Mouse (Mus musculus) kidney, postnatal 0 days (tissue): ENCODE data around the gene Ppfibp2. TPM values are rescaled to one million over a fixed set of nuclear protein-coding genes. Genes with fewer than 3 reads are reported as not detected.

Experiments
- ATAC-seq: fragments of 200-750 bp; cut with Nextera tagmentation; replicated peaks from 2 replicates; pipeline ENCODE4 v1.8.0; 2017; ENCODE audit warnings: low read depth, moderate number of reproducible peaks, moderate TSS enrichment, moderate library complexity; ENCODE audit not compliant: low FRiP score
- DNase-seq: peaks from one replicate; pipeline ENCODE4 v3.0.0-alpha.2; 2016; ENCODE audit warnings: low spot score
- H3K27ac ChIP-seq: fragments of 300-500 bp; sonication (generic); 2 replicates; pipeline ENCODE4 v1.5.1; 2014; ENCODE audit warnings: mild to moderate bottlenecking
- H3K27me3 ChIP-seq: fragments of 300-500 bp; sonication (generic); 2 replicates; pipeline ENCODE4 v1.6.1; 2014; ENCODE audit warnings: low read length, mixed read lengths; ENCODE audit not compliant: insufficient read depth
- H3K36me3 ChIP-seq: fragments of 300-500 bp; sonication (generic); 2 replicates; pipeline ENCODE4 v1.6.1; 2014; ENCODE audit warnings: low read length, mixed read lengths; ENCODE audit not compliant: insufficient read depth
- H3K4me1 ChIP-seq: fragments of 300-500 bp; sonication (generic); replicated peaks from 2 replicates; pipeline ENCODE4 v1.6.1; 2014; ENCODE audit warnings: antibody characterized with exemption, low read length, mixed read lengths; ENCODE audit not compliant: insufficient read depth
- H3K4me2 ChIP-seq: fragments of 300-500 bp; sonication (generic); 2 replicates; pipeline ENCODE4 v1.6.1; 2014; ENCODE audit warnings: mild to moderate bottlenecking, low read length, moderate library complexity, mixed read lengths
- H3K4me3 ChIP-seq: fragments of 300-500 bp; sonication (generic); replicated peaks from 2 replicates; pipeline ENCODE4 v1.5.1; 2014; ENCODE audit warnings: low read depth, low read length
- H3K9ac ChIP-seq: fragments of 300-500 bp; sonication (generic); 2 replicates; pipeline ENCODE4 v1.6.1; 2014; ENCODE audit warnings: low read depth, low read length
- H3K9me3 ChIP-seq: fragments of 300-500 bp; sonication (generic); replicated peaks from 2 replicates; pipeline ENCODE4 v1.6.1; 2016; ENCODE audit warnings: low read length, inconsistent platforms, mixed read lengths
- CTCF ChIP-seq: IDR thresholded peaks from 2 replicates; pipeline ENCODE4 v1.5.1; 2016; ENCODE audit warnings: antibody characterized with exemption, low read depth, mild to moderate bottlenecking, moderate library complexity
- WGBS: fragments of 180-500 bp; shearing (Covaris S2); extraction: QIAGEN DNeasy Blood & Tissue Kit; methylation state at CpG from one replicate; pipeline ENCODE4 v1.1.7; 2014; 5-methylcytosine and 5-hydroxymethylcytosine counted together
- polyA plus RNA-seq: library from polyadenylated mRNA; unstranded; fragments of >200 nt; fragmentation: Nextera tagmentation; extraction: Ambion mirVana; gene quantifications from 2 replicates; pipeline ENCODE4 v1.2.1, GENCODE M21; 2015

Ppfibp2 gene
- polyA plus RNA-seq, result 7.2 and 8.3 TPM in 2 replicates

- Histone ChIP-seq H3K4me3 (peak within 1 kb of the TSS; percentile 45), H3K9ac (peak within 1 kb of the TSS; percentile 47), H3K27ac (peak within 1 kb of the TSS; percentile 81), H3K4me1 (0 out of 2 replicates have a peak, but pooled peaks cover 2% of the 10 kb centered on the region), H3K27me3 (no peaks in the 10 kb centered on the region), H3K4me2 (peak within 1 kb of the TSS; percentile 88), H3K9me3 (no peaks in the 10 kb centered on the region), H3K36me3 (no peaks in the 10 kb centered on the region)
- ATAC-seq, result peak; percentile 99
- under 1% methylated on average over 24 of the region's 24 CpGs for WGBS
- DNase-seq, result peak; percentile 88
- no peak for TF ChIP-seq CTCF
Observed at GRCm38 (mm10) chr7:107594857-107595402, at the start of gene Ppfibp2. Gene Ppfibp2 (plus strand): TSS chr7:107595207.

DNA sequence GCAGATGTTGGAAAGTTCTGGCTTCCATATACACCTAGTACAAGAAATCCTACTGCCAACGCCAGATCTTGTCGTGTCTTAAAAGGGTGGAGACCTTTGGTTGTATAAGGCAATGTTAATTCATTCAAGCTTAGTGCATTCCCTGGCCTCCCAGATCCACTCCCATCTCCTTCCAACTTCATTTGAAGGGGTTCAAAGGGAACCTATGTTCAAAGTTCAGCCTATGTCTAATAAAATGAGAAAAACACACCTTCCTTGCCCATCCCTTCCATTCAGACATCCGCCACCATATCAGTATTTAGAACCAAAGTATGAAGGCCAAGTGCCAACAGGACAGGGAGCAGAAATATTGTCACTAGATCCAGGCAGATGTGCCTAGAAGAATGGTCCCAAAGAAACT is 47.1 kb upstream of the Ppfibp2 start:
- Histone ChIP-seq H3K27ac (no peak overlapping the region), H3K27me3 (no peaks in the 10 kb centered on the region), H3K4me2 (no peak overlapping the region), H3K9ac (no peak overlapping the region), H3K36me3 (no peaks in the 10 kb centered on the region), H3K9me3 (no peaks in the 10 kb centered on the region), H3K4me1 (no peaks in the 10 kb centered on the region), H3K4me3 (no peak overlapping the region)
- ATAC-seq (no peak), DNase-seq (no peak)
- TF ChIP-seq CTCF, result no peak
- WGBS, result 89% methylated on average over 3 of the region's 3 CpGs

GRCm38 (mm10) chr7:107553461-107553860 is 41.5 kb upstream of the Ppfibp2 start:
- Histone ChIP-seq H3K9ac (no peak overlapping the region), H3K27me3 (no peaks in the 10 kb centered on the region), H3K27ac (no peak overlapping the region), H3K4me3 (no peak overlapping the region), H3K4me2 (no peak overlapping the region), H3K9me3 (no peaks in the 10 kb centered on the region), H3K36me3 (no peaks in the 10 kb centered on the region), H3K4me1 (no peaks in the 10 kb centered on the region)
- no peak for TF ChIP-seq CTCF
- ATAC-seq (no peak), DNase-seq (no peak)
- 65% methylated on average over 1 of the region's 1 CpGs for WGBS

DNA sequence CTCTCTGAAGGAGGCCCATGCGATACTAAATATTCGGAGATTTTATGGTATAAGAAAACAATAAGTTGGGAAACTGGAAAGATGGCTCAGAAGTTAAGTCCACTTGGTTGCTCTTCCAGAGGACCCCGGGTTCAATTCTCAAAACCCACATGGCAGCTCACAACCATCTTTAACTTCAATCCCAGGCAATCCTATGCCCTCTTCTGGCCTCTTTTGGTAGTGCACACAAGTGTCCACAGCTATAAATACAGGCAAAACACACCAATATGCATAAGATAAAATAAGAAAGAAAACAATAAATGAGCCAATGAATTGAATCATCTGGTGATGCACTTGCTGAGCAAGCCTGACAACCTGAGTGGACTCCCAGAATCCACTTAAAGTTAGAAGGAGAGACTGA is 39.1 kb upstream of the Ppfibp2 start:
- peak; percentile 48 for TF ChIP-seq CTCF
- no peaks in the 10 kb centered on the region for H3K4me1 ChIP-seq
- no peaks in the 10 kb centered on the region for H3K9me3 ChIP-seq
- H3K4me2 ChIP-seq, result no peak overlapping the region
- H3K4me3 ChIP-seq, result no peak overlapping the region
- H3K9ac ChIP-seq, result no peak overlapping the region
- no peak for DNase-seq
- H3K27me3 ChIP-seq, result no peaks in the 10 kb centered on the region
- no peak overlapping the region for H3K27ac ChIP-seq
- H3K36me3 ChIP-seq, result no peaks in the 10 kb centered on the region
- ATAC-seq, result no peak
- 90% methylated on average over 3 of the region's 3 CpGs for WGBS

DNA sequence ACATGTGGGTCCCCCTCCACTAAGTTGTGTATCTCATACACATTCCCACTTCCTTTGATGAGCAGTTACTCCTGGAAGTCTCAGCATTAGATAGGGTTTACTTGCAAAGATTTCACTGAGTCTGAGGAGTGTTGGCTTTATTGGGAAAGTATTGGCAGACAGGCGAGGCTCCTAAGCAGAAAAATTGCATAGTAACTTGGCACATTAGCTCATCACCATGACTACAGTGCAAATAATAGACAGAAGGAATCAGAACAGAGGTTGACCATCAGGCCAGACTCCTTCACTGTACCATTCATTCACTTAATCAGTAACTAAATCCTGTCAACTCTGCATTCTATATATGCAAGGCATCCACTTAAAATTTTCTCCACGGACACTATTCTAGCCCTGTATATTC is 34.3 kb upstream of the Ppfibp2 start:
- Histone ChIP-seq H3K9ac (no peak overlapping the region), H3K36me3 (no peaks in the 10 kb centered on the region), H3K27ac (no peak overlapping the region), H3K4me2 (no peak overlapping the region), H3K27me3 (no peaks in the 10 kb centered on the region), H3K9me3 (no peaks in the 10 kb centered on the region), H3K4me1 (no peaks in the 10 kb centered on the region), H3K4me3 (no peak overlapping the region)
- WGBS, result 76% methylated on average over 2 of the region's 2 CpGs
- ATAC-seq (no peak), DNase-seq (no peak)
- TF ChIP-seq CTCF, result no peak

DNA sequence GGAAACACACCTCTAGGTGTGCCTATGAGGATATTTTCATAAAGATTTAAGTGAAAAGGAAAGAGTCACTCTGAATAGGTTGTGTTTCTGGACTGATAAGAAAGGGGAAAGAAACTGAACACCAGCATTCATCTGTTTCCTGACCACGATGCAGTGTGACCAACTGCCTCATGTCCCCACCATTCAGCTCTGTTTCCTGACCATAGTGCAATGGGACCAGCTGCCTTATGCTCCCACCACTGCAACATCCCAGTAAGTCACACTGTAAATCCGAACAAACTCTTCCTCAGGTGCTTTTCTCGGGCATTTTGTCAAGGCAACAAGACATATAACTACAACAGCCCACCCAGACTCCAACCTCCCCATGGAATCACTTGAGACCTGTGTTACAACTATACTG is 33.4 kb upstream of the Ppfibp2 start:
- H3K27ac ChIP-seq, result no peak overlapping the region
- no peaks in the 10 kb centered on the region for H3K27me3 ChIP-seq
- no peak overlapping the region for H3K9ac ChIP-seq
- H3K4me2 ChIP-seq, result no peak overlapping the region
- ATAC-seq, result no peak
- H3K9me3 ChIP-seq, result no peaks in the 10 kb centered on the region
- WGBS, result 72% methylated on average over 3 of the region's 3 CpGs
- no peak overlapping the region for H3K4me3 ChIP-seq
- H3K36me3 ChIP-seq, result no peaks in the 10 kb centered on the region
- DNase-seq, result no peak
- H3K4me1 ChIP-seq, result 0 out of 2 replicates have a peak, but pooled peaks cover 1% of the 10 kb centered on the region
- no peak for TF ChIP-seq CTCF

- Histone ChIP-seq H3K27me3 (no peaks in the 10 kb centered on the region), H3K9ac (no peak overlapping the region), H3K4me1 (0 out of 2 replicates have a peak, but pooled peaks cover 5% of the 10 kb centered on the region), H3K4me2 (no peak overlapping the region), H3K9me3 (no peaks in the 10 kb centered on the region), H3K4me3 (no peak overlapping the region), H3K36me3 (no peaks in the 10 kb centered on the region), H3K27ac (no peak overlapping the region)
- DNase-seq, result peak; percentile 38
- ATAC-seq, result no peak
- no peak for TF ChIP-seq CTCF
- WGBS, result 5% methylated on average over 2 of the region's 2 CpGs
Observed at GRCm38 (mm10) chr7:107563727-107564126, 31.3 kb upstream of the Ppfibp2 start.
